Mouse (Mus musculus) bone marrow, adult 2 months (tissue): ENCODE measurements around the gene Arhgap42.

ENCODE experiments used
- CTCF ChIP-seq: fragments of 200-500 bp; IDR thresholded peaks from 2 replicates; pipeline ENCODE4 v1.5.1; 2011; ENCODE audit warnings: low read length, control low read depth; ENCODE audit not compliant: control insufficient read depth, insufficient read depth
- POLR2A ChIP-seq: fragments of 200-500 bp; IDR thresholded peaks from 2 replicates; pipeline ENCODE4 v1.6.1; 2011; ENCODE audit warnings: low read depth, mild to moderate bottlenecking, control low read depth, low read length, borderline replicate concordance; ENCODE audit not compliant: control insufficient read depth

GRCm38 (mm10) chr9:9248529-9248928 is 9.6 kb upstream of the Arhgap42 start:
- TF ChIP-seq POLR2A (no peak), CTCF (no peak)
